Mouse (Mus musculus) lung, postnatal 14 days (tissue): ENCODE data around the gene Enox1.

Source experiments
- DNase-seq: peaks from one replicate; pipeline ENCODE4 v3.0.0; 2021

Enox1 gene

DNA sequence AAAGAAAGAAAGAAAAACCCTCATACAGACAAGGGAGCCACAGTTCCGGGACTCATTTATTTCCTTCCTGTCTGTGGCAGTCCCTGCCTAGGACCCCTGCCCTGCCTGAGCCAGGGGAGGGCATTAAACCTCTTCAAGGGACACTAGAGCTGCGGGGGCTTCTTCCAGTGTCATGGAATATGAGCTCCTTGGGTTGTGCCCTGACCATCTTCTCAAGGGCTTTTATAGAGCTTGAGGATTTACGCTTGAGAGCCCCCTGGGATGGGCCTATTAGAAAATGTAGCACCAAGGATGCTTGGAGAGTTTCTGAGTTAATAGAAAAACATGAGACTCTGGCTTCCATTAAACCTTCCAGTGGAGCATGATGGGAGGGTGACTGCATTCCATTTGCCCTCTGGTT, 39.7 kb downstream of the Enox1 start:
- DNase-seq, result no peak

DNA sequence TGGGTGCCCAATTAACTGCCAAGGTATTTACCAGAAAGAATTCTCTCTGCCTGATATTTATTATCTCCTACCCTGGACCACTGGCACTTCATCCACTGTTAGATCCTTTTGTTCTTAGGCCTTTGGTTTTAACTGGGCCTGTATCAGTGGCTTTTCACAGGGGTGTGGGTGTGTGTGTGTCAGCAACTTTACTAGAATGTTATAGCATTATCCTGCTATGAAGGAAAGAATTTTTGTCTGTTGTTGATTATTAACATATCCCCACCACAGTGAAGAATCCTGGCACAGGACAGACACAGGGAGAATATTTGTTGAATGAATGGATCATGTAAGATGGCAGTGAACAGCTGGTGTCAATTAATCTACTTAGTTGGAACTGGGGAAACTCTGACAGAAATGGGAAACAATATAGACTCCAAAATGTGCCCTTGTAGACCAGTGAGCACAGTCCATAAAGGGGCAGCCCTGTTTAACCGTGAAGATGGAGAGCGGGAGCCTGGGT, 40.9 kb downstream of the Enox1 start:
- DNase-seq, result no peak

DNA sequence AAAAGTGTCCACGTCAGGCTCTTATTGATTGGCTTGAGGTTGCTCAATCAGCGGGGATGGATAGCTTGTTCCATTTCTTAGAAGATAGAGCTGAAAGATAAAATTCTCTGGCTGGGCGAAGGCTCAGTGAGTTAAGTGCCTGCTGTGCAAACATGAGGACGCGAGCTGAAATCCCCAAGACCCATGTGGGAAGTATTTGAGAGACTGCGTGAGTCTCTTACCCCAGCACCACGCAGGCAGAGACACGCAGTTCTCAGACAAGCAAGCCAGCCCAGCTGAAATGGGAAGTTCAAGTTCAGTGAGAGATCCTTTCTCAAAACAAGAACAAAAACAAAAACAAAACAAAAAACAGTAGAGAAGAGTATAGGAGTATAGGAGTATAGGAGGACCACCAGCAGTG, 54.3 kb downstream of the Enox1 start:
- no peak for DNase-seq

DNA sequence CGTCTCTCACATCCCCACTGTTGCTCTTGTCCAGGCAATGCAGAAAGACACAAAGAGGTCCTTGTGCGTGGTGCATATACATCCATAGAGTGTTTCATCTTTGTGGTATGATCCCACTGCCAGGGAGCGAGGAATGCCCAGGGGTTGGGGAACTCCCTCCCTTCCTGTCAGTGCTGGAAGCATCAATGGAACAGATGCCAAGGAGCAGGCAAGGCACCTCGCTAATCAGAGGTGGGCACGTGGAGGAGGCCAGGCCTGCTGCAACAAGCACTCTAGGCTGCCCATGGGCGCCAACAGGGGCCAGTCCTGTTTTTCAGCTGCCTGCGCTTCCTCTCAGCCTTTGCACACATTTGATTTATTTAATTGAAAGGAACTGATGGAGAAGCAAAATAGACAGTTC, 56.6 kb downstream of the Enox1 start:
- DNase-seq, result no peak

DNA sequence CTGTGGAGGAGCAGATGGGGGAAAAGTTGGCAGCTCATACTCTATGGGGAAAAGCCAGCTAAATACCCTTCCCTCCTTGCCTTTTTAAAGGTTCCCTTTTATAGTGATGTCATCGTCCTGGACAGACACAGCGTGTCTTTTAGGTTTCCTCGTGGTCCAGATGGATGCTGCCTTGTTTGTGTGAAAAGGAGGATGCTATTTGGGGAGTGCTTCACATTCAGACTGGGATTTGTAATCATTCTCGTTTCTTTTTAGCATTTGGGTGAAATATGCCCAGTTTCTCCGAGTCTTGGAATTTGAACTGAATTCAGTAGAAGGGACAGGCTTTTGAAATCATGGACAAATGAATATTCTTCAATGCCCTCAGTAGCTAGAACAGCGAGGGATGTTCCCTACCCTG, 58.3 kb downstream of the Enox1 start:
- no peak for DNase-seq

DNA sequence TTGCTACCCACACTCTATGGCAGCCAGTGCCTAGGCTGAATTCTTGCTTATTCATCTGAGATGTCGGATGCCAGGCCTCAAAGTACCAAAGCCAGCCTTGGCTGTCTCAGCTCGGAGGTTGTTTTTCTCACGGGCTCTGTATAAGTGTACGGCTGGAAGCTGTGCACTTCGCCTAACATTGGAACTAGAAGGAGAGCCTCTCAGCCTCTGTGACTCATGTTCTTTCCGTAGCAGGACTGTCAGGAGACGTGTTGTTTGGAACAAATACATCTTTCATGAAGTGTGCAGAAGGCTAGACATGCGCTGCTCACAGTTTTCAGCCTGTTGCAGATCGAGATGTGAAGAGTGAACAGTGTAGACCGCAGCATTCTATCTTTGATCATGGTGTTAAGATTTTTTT, 68.8 kb downstream of the Enox1 start:
- DNase-seq, result no peak

DNA sequence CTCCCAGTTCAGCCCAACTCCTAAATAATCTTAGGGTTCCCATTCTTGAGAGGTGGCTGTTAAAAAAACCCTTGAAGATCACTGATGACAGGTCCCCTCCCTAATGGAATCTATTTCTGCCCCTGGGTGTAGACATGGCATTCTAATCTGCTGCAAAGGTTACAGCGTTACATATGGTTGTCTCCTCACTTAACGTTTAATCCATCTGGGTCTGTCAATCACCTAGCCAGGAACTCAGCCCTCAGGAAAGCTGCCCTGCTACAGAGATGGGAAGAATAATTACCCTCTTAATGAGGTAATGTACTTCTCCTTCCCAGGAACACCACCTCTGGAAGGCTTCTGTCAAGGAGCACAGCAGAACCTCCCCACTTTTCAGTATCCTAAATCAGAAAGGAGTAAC, 82.2 kb downstream of the Enox1 start:
- no peak for DNase-seq

DNA sequence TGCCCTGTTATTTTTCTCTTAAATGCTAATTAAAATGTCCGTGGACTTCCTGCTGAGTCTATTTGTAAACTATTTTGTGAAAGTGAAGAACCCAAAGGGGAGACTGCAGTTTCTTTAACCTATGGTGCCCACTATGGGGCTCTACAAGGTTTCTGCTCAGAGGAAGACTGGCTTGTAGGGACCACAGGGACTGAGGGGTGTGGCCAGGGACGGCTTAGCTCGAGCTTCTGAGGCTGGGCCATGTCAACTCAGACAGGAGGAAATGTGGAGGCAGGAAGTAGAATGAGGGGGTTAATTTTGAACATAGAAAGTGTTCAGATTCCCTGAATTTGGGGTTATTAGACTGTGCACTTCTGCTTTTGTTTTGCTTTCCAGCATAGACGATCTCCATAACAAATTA, 82.8 kb downstream of the Enox1 start:
- DNase-seq, result no peak

DNA sequence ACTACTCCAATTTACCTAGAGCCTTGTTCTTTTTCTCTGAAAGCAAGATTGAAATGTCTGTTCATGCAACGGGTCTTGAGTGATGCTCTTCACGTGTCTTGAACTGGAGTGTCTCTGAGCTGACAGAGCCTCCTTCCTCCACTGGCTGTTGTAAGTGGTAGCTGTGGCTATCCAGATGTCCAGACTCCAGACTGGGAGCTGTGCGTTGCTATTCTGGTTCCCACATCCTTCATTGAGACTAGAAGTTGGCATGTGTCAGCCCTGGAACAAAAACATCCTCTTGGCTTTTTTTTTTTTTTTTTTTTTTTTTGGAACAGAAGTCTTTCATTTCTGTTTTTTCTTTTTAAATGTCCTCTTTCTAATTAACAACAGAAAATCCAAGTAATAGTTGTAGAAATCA, 90.4 kb downstream of the Enox1 start:
- DNase-seq, result peak; percentile 20

DNA sequence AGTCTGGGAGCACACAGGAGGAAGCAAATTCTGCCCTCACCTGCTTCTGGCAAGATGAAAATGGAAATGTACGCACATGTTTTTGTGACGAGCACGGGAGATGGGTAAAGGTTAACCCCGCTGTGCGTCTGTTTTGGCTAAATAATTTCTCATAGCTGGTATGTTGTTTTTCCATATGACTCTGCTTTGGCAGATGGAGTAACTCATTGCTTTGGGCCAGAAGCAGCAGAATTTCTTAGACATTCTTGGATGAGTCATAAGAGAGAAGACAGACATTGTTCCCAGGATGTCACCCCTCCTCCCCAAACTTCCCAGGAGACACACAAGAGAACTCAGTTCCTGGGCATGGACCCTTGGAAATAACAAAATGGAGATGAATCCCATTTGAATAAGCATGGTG, 91.9 kb downstream of the Enox1 start:
- DNase-seq, result no peak

DNA sequence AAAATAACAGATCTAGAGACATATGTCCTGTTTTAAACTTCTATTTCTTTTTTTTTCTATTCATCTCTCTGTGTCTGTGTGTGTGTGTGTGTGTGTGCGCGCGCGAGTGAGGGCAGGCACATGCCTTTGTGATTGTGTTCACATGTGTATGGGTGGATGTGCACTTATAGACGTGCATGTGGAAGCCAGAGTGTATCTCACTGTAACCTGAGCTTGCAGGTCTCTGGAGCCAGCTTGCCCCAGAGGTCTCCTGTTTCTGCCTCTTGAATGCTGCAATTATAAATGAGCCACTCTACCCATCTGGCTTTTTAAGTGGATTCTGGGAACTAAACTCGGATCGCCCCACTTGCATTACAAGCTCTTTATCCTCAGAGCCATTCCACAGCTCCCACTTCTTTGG, 92.4 kb downstream of the Enox1 start:
- no peak for DNase-seq

DNA sequence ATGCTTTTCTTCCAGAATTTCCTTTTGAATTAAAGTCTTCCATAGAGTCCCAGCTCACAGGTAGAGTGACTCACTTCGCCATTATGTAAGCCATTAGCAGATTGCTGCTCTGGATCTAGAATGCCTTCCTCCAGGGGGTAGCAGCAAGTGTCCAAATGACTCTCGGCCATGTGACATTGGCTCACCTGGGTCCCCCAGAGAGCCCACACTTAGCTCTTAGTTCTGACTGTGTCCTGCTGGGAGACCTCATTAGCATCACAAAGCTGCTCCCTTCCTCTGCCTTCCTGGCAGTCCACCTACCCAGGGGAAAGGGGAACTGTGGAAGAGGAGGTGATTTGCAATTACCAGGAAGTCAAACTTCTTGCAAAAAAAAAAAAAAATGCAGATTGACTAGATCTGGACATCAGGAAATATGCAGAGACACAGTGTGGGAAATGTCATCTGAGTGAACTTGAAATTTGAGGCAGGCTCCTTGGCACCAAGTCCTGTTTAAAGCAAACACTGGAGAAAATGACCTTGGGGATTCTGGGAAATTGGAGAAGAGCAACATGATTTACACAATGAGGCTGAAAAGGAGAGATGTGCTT, 94.2 kb downstream of the Enox1 start:
- no peak for DNase-seq

DNA sequence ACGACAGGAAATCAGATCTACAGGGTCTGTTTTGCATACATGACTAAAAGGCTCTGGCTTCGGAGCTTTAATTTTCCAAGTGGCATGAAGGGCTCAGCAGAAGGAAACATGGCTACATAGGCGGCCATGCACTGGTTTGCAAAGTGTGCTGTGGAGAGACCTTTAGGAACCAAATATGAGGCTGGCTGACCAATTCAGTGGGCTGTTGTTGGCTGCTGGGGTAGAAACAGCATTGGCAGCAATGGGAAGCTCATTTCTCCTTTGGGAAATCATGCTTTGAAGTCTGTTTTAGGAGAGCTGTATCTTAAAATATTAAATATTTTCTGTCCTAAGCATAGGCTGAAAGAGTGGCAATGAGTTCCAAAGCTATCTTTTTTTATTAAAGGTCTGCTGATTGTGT, 98.6 kb downstream of the Enox1 start:
- no peak for DNase-seq

DNA sequence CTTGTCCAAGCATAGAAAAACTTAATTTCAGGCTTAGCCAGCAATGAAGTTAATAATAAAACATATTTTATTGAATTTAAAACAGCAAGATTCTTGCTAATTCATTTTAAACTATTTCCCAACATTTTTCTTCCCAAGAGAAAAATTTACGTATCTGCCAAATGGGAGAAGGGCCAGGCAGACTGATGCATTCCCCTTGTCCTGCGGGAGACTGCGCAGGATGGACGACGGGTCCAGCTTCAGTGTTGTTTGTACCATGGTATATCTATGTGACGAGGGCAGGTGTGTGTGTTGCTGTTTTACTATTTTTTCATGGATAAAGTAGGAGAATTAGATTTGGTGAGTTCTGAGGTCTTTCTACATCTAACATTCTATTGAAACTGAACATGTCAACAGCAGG, 99.1 kb downstream of the Enox1 start:
- DNase-seq, result no peak

DNA sequence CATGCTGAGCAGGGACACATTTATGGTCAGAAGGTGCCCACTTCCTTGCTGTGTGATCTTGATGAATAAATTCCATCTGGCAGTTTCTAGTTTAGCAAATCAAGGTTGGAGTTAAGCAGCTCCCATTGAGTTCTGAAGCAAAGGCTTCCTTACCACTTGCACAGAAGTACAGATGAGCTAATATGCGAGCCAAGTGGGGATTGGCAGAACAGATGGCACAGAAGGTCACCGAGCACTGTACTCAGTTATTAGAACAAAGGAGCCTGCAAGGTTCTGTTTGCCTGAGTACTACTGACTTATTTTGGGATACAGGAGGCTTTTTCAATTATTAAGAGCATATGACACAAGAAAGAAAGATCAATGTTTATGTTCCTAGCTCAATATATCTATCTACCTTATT, 100.4 kb downstream of the Enox1 start:
- no peak for DNase-seq

DNA sequence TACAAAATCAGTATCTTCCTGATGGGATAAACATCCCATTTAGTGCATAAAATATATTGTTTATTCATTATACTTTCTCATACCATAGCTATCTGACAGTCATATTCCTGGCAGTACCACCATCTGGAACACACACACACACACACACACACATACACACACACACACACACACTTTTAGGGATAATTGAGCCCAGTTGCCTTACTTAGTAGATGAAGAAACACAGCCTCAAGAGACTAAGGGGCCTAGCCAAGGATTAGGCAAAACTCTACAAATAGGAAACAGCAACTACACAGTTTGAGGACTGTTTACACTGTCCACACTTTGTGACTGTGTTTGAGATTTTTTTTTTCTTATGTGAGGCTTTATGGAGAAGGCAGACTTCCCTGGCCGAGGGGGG, 100.9 kb downstream of the Enox1 start:
- DNase-seq, result no peak

DNA sequence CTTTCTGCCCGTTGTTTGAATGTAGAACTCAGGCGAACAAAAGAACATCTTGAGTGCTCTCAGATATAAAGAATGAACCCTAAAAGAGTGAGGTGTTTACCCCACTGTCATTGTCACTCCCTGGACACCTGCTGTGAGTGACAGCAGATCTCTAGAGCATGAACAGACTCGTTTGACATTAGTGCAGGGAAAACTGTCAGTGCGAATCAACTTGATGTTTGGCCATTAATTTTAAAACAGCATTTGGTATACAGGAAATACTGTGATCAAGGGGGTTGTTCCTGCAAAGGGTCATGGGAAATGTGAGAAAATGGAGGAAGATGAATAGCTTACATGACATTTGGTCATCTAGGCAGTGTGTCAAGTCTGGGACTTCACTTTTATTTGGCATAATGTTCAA, 101.6 kb downstream of the Enox1 start:
- DNase-seq, result no peak

DNA sequence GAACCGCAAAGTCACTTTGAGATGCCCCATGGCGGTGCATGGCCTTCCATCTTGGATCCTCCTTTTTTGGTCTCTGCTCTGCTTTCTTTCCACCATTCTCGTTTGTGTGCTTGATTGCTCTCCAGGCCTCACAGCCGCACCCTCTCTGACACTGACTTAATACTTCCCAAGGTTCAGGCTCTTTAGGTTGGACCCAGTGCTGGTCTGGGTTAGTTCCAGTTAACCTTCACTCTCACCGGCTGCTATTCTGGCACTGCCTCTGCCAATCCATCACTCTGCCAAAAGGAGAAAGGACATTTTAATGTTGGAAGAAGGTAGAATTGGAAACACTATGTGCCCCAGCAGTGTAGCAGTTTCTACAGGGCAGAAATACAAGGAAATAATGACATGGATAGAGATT, 103.1 kb downstream of the Enox1 start:
- DNase-seq, result no peak

DNA sequence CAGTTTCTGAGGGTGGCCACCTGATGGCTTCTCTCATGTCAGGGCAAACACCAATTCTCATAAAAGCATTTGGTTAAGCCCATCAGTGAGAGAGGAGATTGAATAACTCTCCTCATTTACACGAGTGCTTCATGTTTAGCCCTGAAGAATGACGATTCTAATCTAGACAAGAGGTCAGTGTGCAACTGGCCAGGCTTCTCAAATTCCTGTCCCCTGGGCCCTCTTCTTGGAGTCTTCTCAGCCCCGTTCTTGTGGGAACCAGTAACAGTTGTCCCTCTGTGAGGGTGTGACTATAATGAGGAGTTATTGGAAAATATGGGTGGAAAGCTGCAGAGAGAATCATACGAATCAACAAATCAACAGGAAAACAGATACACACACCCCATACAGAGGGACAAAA, 103.5 kb downstream of the Enox1 start:
- no peak for DNase-seq

DNA sequence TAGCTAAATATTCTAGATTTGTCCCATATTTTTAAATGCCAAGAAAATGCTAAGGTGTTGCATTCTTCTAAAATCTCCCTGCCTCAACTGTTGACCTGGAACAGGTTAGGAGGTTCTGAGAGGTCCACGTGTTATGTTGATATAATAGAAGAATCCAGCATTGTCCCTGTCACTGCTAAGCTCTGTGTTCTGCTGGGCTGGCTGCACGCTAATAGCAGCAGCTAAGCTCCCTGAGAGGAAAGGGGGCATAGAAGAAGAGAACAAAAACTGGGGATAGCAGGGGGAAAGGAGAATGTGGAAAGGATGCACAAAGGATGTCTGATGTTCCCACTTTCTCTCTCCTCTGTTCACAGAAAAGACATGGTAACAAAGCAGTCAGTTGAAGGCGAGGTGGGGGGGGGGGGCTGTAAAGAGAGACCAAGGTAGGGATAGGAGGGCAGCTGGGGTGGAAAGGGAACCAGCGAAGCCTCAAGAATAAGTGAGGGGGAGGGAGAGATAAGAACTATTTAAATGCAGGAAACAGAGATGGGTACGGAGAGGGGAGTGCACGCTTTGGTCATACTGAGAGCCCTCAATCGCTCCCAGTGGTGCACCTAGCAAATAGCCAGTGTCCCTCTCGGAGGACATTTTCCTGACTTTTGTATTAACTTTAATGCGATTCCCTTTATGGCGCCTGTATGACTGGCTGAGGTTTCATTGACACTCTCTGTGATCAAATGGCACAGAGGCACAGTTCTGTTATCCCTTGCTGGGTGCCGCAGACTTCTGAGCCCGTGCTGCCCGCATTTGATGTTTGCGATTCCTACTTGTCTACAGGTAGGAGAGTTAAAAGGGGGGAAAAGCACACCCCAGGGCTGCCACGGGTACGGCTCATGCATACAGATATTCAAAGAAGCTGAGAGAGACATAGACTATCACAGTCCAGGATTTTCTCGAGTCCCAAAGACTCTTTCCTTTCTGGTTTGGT, 110.5 kb downstream of the Enox1 start:
- DNase-seq, result no peak

DNA sequence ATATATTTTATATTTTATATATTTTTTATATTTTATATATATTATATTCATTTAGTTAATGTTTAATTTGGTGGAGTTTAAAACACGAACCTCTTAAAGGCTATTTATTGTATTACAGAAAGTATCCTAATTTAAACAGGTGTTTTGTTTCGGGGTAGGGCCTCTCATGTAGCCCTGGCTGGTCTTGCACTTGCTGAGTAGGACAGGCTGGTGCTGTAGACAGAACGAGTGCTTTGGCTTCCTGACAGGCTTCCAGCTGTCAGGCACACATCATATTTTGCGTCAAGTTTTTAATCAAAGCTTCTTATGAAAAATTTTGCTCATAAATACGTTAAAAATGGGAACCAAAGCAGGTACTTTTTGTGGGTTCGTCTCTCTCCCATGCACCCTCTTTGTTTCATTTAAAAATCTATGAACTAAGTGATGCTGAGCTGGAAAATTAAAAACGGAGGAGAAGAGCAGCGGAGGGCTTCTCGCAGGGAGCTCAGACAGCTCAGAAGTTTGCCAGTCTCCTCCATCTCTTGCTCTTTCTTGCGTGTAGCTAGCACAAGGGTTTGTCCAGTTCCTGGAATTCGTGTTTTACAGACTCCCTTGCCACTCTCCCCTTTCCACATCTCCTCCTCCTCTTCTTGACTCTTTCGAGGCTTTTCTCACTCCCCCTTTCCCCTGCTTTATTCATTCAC, 115.8 kb downstream of the Enox1 start:
- no peak for DNase-seq

DNA sequence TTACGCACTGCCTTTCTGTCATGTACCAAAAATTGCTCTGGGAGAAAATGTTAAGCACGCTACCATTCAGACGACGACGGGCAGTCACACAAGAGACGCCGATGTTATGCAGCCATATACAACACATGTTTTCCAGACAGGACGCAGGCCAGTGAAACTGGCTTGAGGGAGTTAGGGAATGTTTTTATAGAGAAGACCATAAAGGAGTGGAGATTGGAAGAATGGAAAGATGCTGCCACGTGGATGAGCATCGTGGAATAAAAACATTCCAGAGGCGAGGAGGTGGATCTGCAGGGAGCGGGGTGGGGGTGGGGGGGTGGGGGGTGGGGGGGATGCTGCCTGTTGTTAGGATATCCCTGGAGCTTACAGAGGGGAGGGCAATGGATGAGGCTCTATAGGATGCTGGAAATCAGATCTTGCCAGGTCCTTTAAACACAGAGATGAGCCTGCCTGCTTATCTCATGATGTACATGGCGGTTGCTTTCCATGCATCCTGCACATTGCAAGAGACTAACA, 116.4 kb downstream of the Enox1 start:
- no peak for DNase-seq

DNA sequence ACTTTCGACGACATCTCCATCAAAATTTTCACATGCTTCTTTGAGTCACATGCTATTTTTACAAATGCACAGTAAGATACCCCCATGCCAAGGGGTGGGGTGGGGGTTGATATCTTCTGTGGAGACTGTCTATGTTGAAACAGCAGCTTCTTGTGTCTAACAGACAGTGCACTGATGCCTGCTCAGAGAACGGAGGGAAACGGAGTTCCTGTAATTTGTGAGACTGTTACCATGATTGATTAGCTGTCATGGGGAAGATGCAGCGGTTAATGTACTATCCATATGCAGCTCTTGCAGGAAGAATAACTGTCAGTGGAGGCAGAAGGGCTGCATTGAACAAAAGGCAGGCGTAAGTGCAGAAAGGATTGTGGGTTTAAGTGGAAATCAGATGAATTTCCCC, 117.2 kb downstream of the Enox1 start:
- no peak for DNase-seq

DNA sequence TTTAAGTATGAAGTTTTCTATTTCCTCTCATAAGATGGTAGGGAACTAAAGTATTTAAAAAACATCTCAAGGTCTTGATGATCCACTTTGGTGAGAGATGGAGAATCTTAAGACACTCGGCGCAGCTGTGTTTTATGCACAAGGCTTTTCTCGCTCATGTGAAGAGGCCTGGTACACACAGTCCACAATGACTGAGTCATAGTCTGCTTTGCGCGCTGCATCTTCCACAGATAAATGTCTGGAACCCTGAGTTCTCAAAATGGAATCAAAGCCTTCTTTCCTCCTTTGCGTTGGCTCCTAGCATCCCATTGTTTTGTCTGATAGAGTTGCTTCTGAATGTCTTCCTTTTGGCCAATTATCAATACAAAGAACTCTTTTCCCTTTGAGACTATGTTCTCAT, 119.0 kb downstream of the Enox1 start:
- no peak for DNase-seq
